Mouse (Mus musculus) liver, adult 2 months (tissue): ENCODE results near the gene Itgb5. TPM values are rescaled to one million over a fixed set of nuclear protein-coding genes. Genes with fewer than 3 reads are reported as not detected.

Experiments
- DNase-seq: peaks from one replicate; pipeline ENCODE4 v3.0.0-alpha.2; 2011; ENCODE audit warnings: low read depth, low spot score; ENCODE audit errors: extremely low read depth
- H3K27ac ChIP-seq: fragments of 200-500 bp; replicated peaks from 2 replicates; pipeline ENCODE4 v1.5.1; 2012; ENCODE audit warnings: low read depth, mild to moderate bottlenecking, control low read depth, inconsistent platforms, low read length; ENCODE audit not compliant: insufficient read depth
- H3K27me3 ChIP-seq: fragments of 200-500 bp; 2 replicates; pipeline ENCODE4 v1.6.1; 2012; ENCODE audit warnings: mild to moderate bottlenecking, moderate library complexity, low read length, inconsistent platforms; ENCODE audit not compliant: control insufficient read depth, insufficient read depth
- H3K36me3 ChIP-seq: fragments of 200-500 bp; 2 replicates; pipeline ENCODE4 v1.6.1; 2012; ENCODE audit warnings: low read length, inconsistent platforms; ENCODE audit not compliant: control insufficient read depth, insufficient read depth
- H3K4me1 ChIP-seq: fragments of 200-500 bp; 2 replicates; pipeline ENCODE4 v1.6.1; 2011; ENCODE audit warnings: low read length; ENCODE audit not compliant: control insufficient read depth, insufficient read depth
- H3K4me3 ChIP-seq: fragments of 200-500 bp; 2 replicates; pipeline ENCODE4 v1.5.1; 2011; ENCODE audit warnings: low read depth, mild to moderate bottlenecking, control low read depth, low read length, moderate library complexity; ENCODE audit not compliant: insufficient read depth
- H3K79me2 ChIP-seq: fragments of 200-500 bp; 2 replicates; pipeline ENCODE4 v1.6.1; 2012; ENCODE audit warnings: inconsistent platforms, mild to moderate bottlenecking, low read length, moderate library complexity; ENCODE audit not compliant: control insufficient read depth, insufficient read depth
- H3K9ac ChIP-seq: fragments of 200-500 bp; 2 replicates; pipeline ENCODE4 v1.6.1; 2012; ENCODE audit warnings: low read depth, mild to moderate bottlenecking, control low read depth, inconsistent platforms, low read length
- CTCF ChIP-seq: fragments of 200-500 bp; IDR thresholded peaks from 2 replicates; pipeline ENCODE4 v1.5.1; 2011; ENCODE audit warnings: low read depth, low read length, control low read depth
- POLR2A ChIP-seq: fragments of 200-500 bp; IDR thresholded peaks from 2 replicates; pipeline ENCODE4 v1.6.1; 2011; ENCODE audit warnings: low read length, control low read depth; ENCODE audit not compliant: insufficient read depth; ENCODE audit errors: extremely low read depth
- WGBS: fragments of 180-500 bp; shearing (Covaris S2); methylation state at CpG from one replicate; pipeline ENCODE4 v1.1.7; 2018; 5-methylcytosine and 5-hydroxymethylcytosine counted together
- polyA plus RNA-seq: library from polyadenylated mRNA; depleted of rRNA; stranded (reverse); fragments of >200 nt; gene quantifications from 2 replicates; pipeline ENCODE4 v1.2.3, GENCODE M21; 2012
- total RNA-seq: library from RNA; depleted of rRNA; stranded (reverse); fragments of >200 nt; gene quantifications from 2 replicates; pipeline ENCODE4 v1.2.3, GENCODE M21; 2014

Gene Itgb5
- total and polyA plus RNA-seq, 2 experiments = 36.1 to 54.6 TPM

DNA sequence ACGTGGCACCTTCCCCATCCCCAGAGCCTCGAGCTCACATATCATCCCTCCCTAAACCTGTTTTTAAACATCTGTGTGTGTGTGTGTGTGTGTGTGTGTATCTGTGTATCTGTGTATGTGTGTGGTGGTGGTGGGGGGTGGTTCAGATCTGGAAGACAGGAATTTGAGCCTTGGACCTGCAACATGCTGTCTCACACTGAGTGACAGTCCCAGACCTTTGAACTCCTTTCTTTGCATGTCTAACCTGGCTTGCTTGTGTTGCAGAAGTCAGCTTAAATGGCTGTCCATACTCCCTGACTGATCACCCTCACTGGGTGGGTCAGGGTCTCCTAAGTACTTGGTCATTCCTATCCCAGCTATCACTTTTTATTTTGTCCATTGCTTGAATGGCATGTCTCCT, 58.5 kb downstream of the Itgb5 start:
- 72% methylated on average over 2 of the region's 2 CpGs for WGBS
- Histone ChIP-seq H3K36me3 (no peaks in the 10 kb centered on the region), H3K4me3 (no peak overlapping the region), H3K4me1 (peaks cover 52% of the 10 kb centered on the region), H3K27ac (no peak overlapping the region), H3K9ac (no peak overlapping the region), H3K79me2 (peaks cover 10% of the 10 kb centered on the region; the same call in 1 of the 2 replicates), H3K27me3 (no peaks in the 10 kb centered on the region)
- DNase-seq = peak; percentile 81
- no peak for TF ChIP-seq CTCF
- no peak for TF ChIP-seq POLR2A

GRCm38 (mm10) chr16:33889000-33889607, 59.6 kb downstream of the Itgb5 start:
- H3K9ac ChIP-seq = no peak overlapping the region
- 92% methylated on average over 13 of the region's 13 CpGs for WGBS
- no peak for TF ChIP-seq POLR2A
- no peak for TF ChIP-seq CTCF
- H3K27ac ChIP-seq = no peak overlapping the region
- peaks cover 6% of the 10 kb centered on the region; the same call in 1 of the 2 replicates for H3K79me2 ChIP-seq
- DNase-seq = no peak
- no peaks in the 10 kb centered on the region for H3K27me3 ChIP-seq
- H3K36me3 ChIP-seq = no peaks in the 10 kb centered on the region
- peaks cover 47% of the 10 kb centered on the region for H3K4me1 ChIP-seq
- H3K4me3 ChIP-seq = no peak overlapping the region

DNA sequence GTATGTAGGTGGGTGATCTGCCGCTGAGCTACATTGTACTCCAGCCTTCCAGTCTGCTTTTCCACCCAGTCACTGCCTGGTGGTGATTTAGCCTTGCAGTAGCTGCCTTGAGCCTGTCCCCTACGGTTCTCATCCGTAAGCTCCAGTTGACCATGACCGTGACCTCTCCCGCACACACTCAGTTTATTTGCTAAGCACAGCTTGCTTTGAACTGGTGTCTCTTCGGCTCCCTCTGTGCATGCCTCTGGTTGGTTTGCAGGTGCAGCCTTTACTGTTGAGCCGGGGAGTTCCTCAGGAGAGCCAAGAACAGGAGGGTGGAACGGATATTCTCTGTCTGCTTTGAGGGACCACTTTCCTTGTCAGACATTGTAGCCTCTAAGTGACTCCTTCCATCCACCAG, 61.6 kb downstream of the Itgb5 start:
- TF ChIP-seq CTCF (no peak), POLR2A (no peak)
- no peaks in the 10 kb centered on the region for H3K27me3 ChIP-seq
- H3K4me3 ChIP-seq = no peak overlapping the region
- H3K27ac ChIP-seq = peak overlapping the region; percentile 13
- WGBS = 18% methylated on average over 8 of the region's 8 CpGs
- DNase-seq = peak; percentile 82
- no peaks in the 10 kb centered on the region for H3K36me3 ChIP-seq
- no peak overlapping the region for H3K9ac ChIP-seq
- H3K79me2 ChIP-seq = peaks cover 6% of the 10 kb centered on the region; the same call in 1 of the 2 replicates
- H3K4me1 ChIP-seq = peaks cover 41% of the 10 kb centered on the region

DNA sequence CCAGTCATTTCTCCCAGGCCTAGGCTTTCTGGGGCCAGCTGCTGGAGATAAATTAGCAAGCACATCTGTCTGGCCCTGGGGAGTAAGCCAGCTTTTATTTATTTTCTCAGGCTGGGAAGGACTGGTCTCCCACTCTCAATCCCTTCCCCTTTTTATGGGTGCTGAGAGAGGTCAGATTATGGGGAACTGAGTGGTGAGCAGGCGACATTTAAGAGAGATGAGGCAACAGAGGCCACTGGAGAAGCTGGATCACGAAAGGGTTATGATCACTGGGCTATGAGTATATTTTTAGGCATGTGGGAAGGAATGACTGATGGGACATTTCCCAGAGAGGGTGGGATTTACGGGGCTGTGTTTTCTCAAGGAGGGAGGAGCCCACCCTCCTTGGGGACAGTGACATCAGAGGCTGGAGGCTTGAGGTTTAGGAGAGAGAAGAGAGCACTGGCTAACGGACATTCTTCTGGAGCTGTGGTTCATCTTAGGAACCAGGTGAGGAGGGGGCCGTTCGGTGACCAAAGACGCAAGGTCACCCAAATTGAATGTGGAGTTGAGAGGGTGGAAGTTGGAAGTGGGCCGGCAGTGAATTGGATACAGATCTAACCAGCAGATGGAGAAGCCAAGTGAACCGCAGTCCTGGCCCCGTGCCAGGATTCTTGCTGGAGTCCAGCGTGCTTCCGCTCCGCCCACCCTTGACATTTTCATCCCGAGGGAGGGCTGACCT, 62.3 kb downstream of the Itgb5 start:
- H3K79me2 ChIP-seq = peaks cover 6% of the 10 kb centered on the region; the same call in 1 of the 2 replicates
- no peaks in the 10 kb centered on the region for H3K36me3 ChIP-seq
- H3K9ac ChIP-seq = peak overlapping the region; percentile 13; the same call in 1 of the 2 replicates
- no peak overlapping the region for H3K4me3 ChIP-seq
- TF ChIP-seq CTCF = no peak
- TF ChIP-seq POLR2A = no peak
- H3K27me3 ChIP-seq = no peaks in the 10 kb centered on the region
- 8% methylated on average over 14 of the region's 14 CpGs for WGBS
- peak; percentile 86 for DNase-seq
- H3K4me1 ChIP-seq = peaks cover 37% of the 10 kb centered on the region
- H3K27ac ChIP-seq = peak overlapping the region; percentile 64

DNA sequence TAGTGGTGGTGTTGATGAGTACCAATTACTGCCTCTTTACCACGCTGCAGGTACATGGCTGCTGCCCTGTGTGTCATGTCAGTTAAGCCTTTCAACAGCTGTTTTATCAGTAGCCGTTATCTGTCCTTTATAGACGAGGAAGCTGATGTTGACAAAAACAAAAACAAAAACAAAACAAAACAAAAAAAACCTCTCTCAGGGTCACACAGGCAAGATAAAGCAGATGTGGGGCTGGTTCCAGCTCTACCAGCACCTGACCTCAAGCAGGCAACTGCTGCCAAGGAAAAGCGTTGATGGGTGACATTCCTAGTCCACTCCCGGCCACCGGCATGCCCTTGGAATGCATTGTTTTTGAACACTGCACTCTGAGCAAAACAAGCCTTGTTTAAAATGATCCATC, 63.1 kb downstream of the Itgb5 start:
- H3K27ac ChIP-seq = peak overlapping the region; percentile 45
- DNase-seq = peak; percentile 76
- TF ChIP-seq POLR2A (no peak), CTCF (no peak)
- H3K9ac ChIP-seq = no peak overlapping the region
- H3K4me3 ChIP-seq = no peak overlapping the region
- peaks cover 33% of the 10 kb centered on the region for H3K4me1 ChIP-seq
- WGBS = 7% methylated on average over 6 of the region's 6 CpGs
- peaks cover 8% of the 10 kb centered on the region; the same call in 1 of the 2 replicates for H3K79me2 ChIP-seq
- no peaks in the 10 kb centered on the region for H3K36me3 ChIP-seq
- H3K27me3 ChIP-seq = no peaks in the 10 kb centered on the region

- peaks cover 26% of the 10 kb centered on the region for H3K4me1 ChIP-seq
- H3K4me3 ChIP-seq = no peak overlapping the region
- 84% methylated on average over 4 of the region's 4 CpGs for WGBS
- no peak overlapping the region for H3K9ac ChIP-seq
- no peaks in the 10 kb centered on the region for H3K27me3 ChIP-seq
- peaks cover 5% of the 10 kb centered on the region; the same call in 1 of the 2 replicates for H3K79me2 ChIP-seq
- TF ChIP-seq POLR2A (no peak), CTCF (no peak)
- no peak for DNase-seq
- no peaks in the 10 kb centered on the region for H3K36me3 ChIP-seq
- no peak overlapping the region for H3K27ac ChIP-seq
Observed at GRCm38 (mm10) chr16:33893796-33894195, 64.3 kb downstream of the Itgb5 start.
